Mouse (Mus musculus) G1E (cell line): ENCODE results near the gene Dcaf8.

ENCODE experiments used
- CTCF ChIP-seq: IDR thresholded peaks from 2 replicates; pipeline ENCODE4 v1.5.1; 2012; ENCODE audit warnings: low read depth, low read length, inconsistent platforms, mixed read lengths
- GATA1 ChIP-seq: IDR thresholded peaks from 2 replicates; pipeline ENCODE4 v1.6.1; 2012; ENCODE audit warnings: borderline replicate concordance, low read length, inconsistent platforms, mixed read lengths
- GATA2 ChIP-seq: IDR thresholded peaks from 2 replicates; pipeline ENCODE4 v1.6.1; 2012; ENCODE audit warnings: low read depth, low read length, inconsistent platforms, borderline replicate concordance
- POLR2AphosphoS5 ChIP-seq: IDR thresholded peaks from 2 replicates; pipeline ENCODE4 v1.6.1; 2012; ENCODE audit warnings: low read depth, low read length, inconsistent platforms; ENCODE audit not compliant: insufficient replicate concordance
- TAL1 ChIP-seq: conservative IDR thresholded peaks from 2 replicates; pipeline ENCODE4 v1.6.1; 2012; ENCODE audit warnings: low read depth, low read length, inconsistent platforms, mixed read lengths

DNA sequence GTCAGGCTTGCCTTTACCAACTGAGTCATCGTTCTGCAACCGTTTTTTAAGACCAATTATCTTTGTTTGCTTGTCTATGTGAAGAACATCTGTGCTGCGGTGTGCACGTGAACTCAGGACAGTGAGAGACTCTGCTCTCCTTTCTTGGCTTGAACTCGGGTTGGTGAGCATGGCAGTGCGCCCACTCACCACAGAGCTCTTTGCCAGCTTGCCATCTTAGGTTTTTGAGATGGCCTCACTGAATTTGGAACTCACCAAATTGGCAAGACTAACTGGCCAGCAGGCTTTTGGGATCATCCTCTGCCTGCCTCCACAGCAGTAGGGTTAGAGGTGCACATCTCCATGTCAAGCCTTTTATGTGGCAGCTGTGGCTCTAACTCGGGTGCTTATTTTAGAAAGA, 29.9 kb downstream of the Dcaf8 start:
- TF ChIP-seq GATA1 (no peak), CTCF (no peak), TAL1 (no peak), POLR2AphosphoS5 (no peak), GATA2 (no peak)
